Mouse (Mus musculus) heart, embryonic 16.5 days (tissue): ENCODE measurements at regions not wholly inside any gene's neighbourhood (a gene's known extent, or its start where the extent isn't known, plus 50 kb on each side); places are given as distances from the start of the nearest gene placed in this dataset.

Experiments
- ATAC-seq: fragments of 200-750 bp; cut with Nextera tagmentation; replicated peaks from 2 replicates; pipeline ENCODE4 v1.8.0; 2017; ENCODE audit warnings: moderate number of reproducible peaks; ENCODE audit not compliant: insufficient read depth, low FRiP score; ENCODE audit errors: extremely low read depth
- H3K27ac ChIP-seq: fragments of 300-500 bp; sonication (generic); 2 replicates; pipeline ENCODE4 v1.5.1; 2014; ENCODE audit warnings: mild to moderate bottlenecking, low read length, control low read depth, moderate library complexity
- H3K27me3 ChIP-seq: fragments of 300-500 bp; sonication (generic); 2 replicates; pipeline ENCODE4 v1.6.1; 2014; ENCODE audit warnings: low read length, mixed read lengths; ENCODE audit not compliant: control insufficient read depth, insufficient read depth
- H3K36me3 ChIP-seq: fragments of 300-500 bp; sonication (generic); 2 replicates; pipeline ENCODE4 v1.6.1; 2014; ENCODE audit not compliant: control insufficient read depth, insufficient read depth
- H3K4me1 ChIP-seq: fragments of 300-500 bp; sonication (generic); 2 replicates; pipeline ENCODE4 v1.6.1; 2014; ENCODE audit warnings: low read length, mixed read lengths; ENCODE audit not compliant: control insufficient read depth, insufficient read depth
- H3K4me2 ChIP-seq: fragments of 300-500 bp; sonication (generic); 2 replicates; pipeline ENCODE4 v1.6.1; 2014; ENCODE audit warnings: low read depth, mild to moderate bottlenecking, control low read depth, low read length
- H3K4me3 ChIP-seq: fragments of 300-500 bp; sonication (generic); 2 replicates; pipeline ENCODE4 v1.5.1; 2014; ENCODE audit warnings: mild to moderate bottlenecking, control low read depth, low read length
- H3K9ac ChIP-seq: fragments of 300-500 bp; sonication (generic); 2 replicates; pipeline ENCODE4 v1.6.1; 2014; ENCODE audit warnings: low read length, control low read depth
- H3K9me3 ChIP-seq: fragments of 300-500 bp; sonication (generic); replicated peaks from 2 replicates; pipeline ENCODE4 v1.6.1; 2016; ENCODE audit warnings: low read length; ENCODE audit not compliant: control insufficient read depth
- WGBS: fragments of 180-500 bp; shearing (Covaris S2); extraction: QIAGEN DNeasy Blood & Tissue Kit; methylation state at CpG from one replicate; pipeline ENCODE4 v1.1.7; 2014; 5-methylcytosine and 5-hydroxymethylcytosine counted together

GRCm38 (mm10) chr1:35730309-35730708, 337.9 kb upstream of the Hs6st1 start:
- no peaks in the 10 kb centered on the region for H3K27me3 ChIP-seq
- 77% methylated on average over 4 of the region's 4 CpGs for WGBS

GRCm38 (mm10) chr1:35736247-35736646, 332.0 kb upstream of the Hs6st1 start:
- no peaks in the 10 kb centered on the region for H3K4me1 ChIP-seq
- H3K27ac ChIP-seq: no peak overlapping the region
- peaks cover 4% of the 10 kb centered on the region; the same call in 1 of the 2 replicates for H3K9me3 ChIP-seq
- ATAC-seq: no peak
- no peaks in the 10 kb centered on the region for H3K36me3 ChIP-seq
- no peak overlapping the region for H3K4me3 ChIP-seq
- no peak overlapping the region for H3K4me2 ChIP-seq
- no peaks in the 10 kb centered on the region for H3K27me3 ChIP-seq
- no peak overlapping the region for H3K9ac ChIP-seq

More at GRCm38 (mm10) chr1:35730309-35730708, 337.9 kb upstream of the Hs6st1 start:
- no peak for ATAC-seq
- Histone ChIP-seq H3K9ac (no peak overlapping the region), H3K36me3 (no peaks in the 10 kb centered on the region), H3K4me1 (no peaks in the 10 kb centered on the region), H3K27ac (no peak overlapping the region), H3K4me2 (no peak overlapping the region), H3K4me3 (no peak overlapping the region), H3K9me3 (no peaks in the 10 kb centered on the region)

- Histone ChIP-seq H3K4me3 (no peak overlapping the region), H3K4me1 (peaks cover 4% of the 10 kb centered on the region), H3K27ac (no peak overlapping the region), H3K36me3 (no peaks in the 10 kb centered on the region), H3K27me3 (no peaks in the 10 kb centered on the region), H3K9ac (no peak overlapping the region), H3K9me3 (no peaks in the 10 kb centered on the region), H3K4me2 (no peak overlapping the region)
- 92% methylated on average over 7 of the region's 7 CpGs for WGBS
- no peak for ATAC-seq
These were observed 318.6 kb upstream of the Hs6st1 start for GRCm38 (mm10) chr1:35749603-35750002.

GRCm38 (mm10) chr1:35750092-35750521, 318.1 kb upstream of the Hs6st1 start:
- Histone ChIP-seq H3K27ac (no peak overlapping the region), H3K9ac (no peak overlapping the region), H3K9me3 (no peaks in the 10 kb centered on the region), H3K4me3 (no peak overlapping the region), H3K4me1 (peaks cover 4% of the 10 kb centered on the region), H3K4me2 (no peak overlapping the region), H3K36me3 (no peaks in the 10 kb centered on the region), H3K27me3 (no peaks in the 10 kb centered on the region)
- ATAC-seq: no peak
- WGBS: 61% methylated on average over 4 of the region's 4 CpGs

GRCm38 (mm10) chr1:35752636-35753035, 315.6 kb upstream of the Hs6st1 start:
- Histone ChIP-seq H3K4me3 (no peak overlapping the region), H3K4me1 (no peaks in the 10 kb centered on the region), H3K36me3 (no peaks in the 10 kb centered on the region), H3K9ac (no peak overlapping the region), H3K27ac (no peak overlapping the region), H3K9me3 (no peaks in the 10 kb centered on the region), H3K27me3 (no peaks in the 10 kb centered on the region), H3K4me2 (no peak overlapping the region)
- WGBS: 82% methylated on average over 9 of the region's 9 CpGs
- no peak for ATAC-seq

- WGBS: 79% methylated on average over 8 of the region's 11 CpGs
These were observed 314.0 kb upstream of the Hs6st1 start for GRCm38 (mm10) chr1:35754170-35754569.

GRCm38 (mm10) chr1:35759010-35759409, 309.2 kb upstream of the Hs6st1 start:
- Histone ChIP-seq H3K4me2 (no peak overlapping the region), H3K27me3 (no peaks in the 10 kb centered on the region), H3K27ac (peak overlapping the region; percentile 12), H3K4me3 (no peak overlapping the region), H3K9ac (no peak overlapping the region), H3K9me3 (no peaks in the 10 kb centered on the region), H3K36me3 (no peaks in the 10 kb centered on the region), H3K4me1 (peaks cover 9% of the 10 kb centered on the region; the same call in 1 of the 2 replicates)
- WGBS: 86% methylated on average over 12 of the region's 12 CpGs
- ATAC-seq: no peak

More at GRCm38 (mm10) chr1:35754170-35754569, 314.0 kb upstream of the Hs6st1 start:
- no peak overlapping the region for H3K27ac ChIP-seq
- H3K4me1 ChIP-seq: peaks cover 2% of the 10 kb centered on the region; the same call in 1 of the 2 replicates
- H3K4me2 ChIP-seq: no peak overlapping the region
- ATAC-seq: no peak
- no peak overlapping the region for H3K9ac ChIP-seq
- no peaks in the 10 kb centered on the region for H3K9me3 ChIP-seq
- no peak overlapping the region for H3K4me3 ChIP-seq
- H3K36me3 ChIP-seq: no peaks in the 10 kb centered on the region
- no peaks in the 10 kb centered on the region for H3K27me3 ChIP-seq

- H3K4me1 ChIP-seq: peaks cover 9% of the 10 kb centered on the region; the same call in 1 of the 2 replicates
- H3K4me3 ChIP-seq: no peak overlapping the region
- no peaks in the 10 kb centered on the region for H3K36me3 ChIP-seq
- H3K4me2 ChIP-seq: no peak overlapping the region
- H3K27ac ChIP-seq: peak overlapping the region; percentile 12
- 29% methylated on average over 4 of the region's 4 CpGs for WGBS
- H3K27me3 ChIP-seq: no peaks in the 10 kb centered on the region
- ATAC-seq: peak; percentile 82
- no peaks in the 10 kb centered on the region for H3K9me3 ChIP-seq
- H3K9ac ChIP-seq: no peak overlapping the region
These were observed 308.6 kb upstream of the Hs6st1 start for GRCm38 (mm10) chr1:35759600-35759999.

- Histone ChIP-seq H3K4me3 (no peak overlapping the region), H3K9ac (no peak overlapping the region), H3K27me3 (no peaks in the 10 kb centered on the region), H3K4me1 (peaks cover 9% of the 10 kb centered on the region; the same call in 1 of the 2 replicates), H3K4me2 (no peak overlapping the region), H3K36me3 (no peaks in the 10 kb centered on the region), H3K27ac (no peak overlapping the region), H3K9me3 (no peaks in the 10 kb centered on the region)
- ATAC-seq: no peak
- WGBS: 88% methylated on average over 9 of the region's 9 CpGs
These were observed 305.1 kb upstream of the Hs6st1 start for GRCm38 (mm10) chr1:35763051-35763450.
